Mouse (Mus musculus) lung, postnatal 0 days (tissue): ENCODE results near the gene Arhgap15. TPM values are rescaled to one million over a fixed set of nuclear protein-coding genes. Genes with fewer than 3 reads are reported as not detected.

Experiments used
- ATAC-seq: fragments of 200-750 bp; cut with Nextera tagmentation; 2 replicates; pipeline ENCODE4 v1.8.0; 2017; ENCODE audit warnings: moderate library complexity
- DNase-seq: peaks from one replicate; pipeline ENCODE4 v3.0.0-alpha.2; 2016; ENCODE audit warnings: low spot score
- H3K27ac ChIP-seq: fragments of 300-500 bp; sonication (generic); 2 replicates; pipeline ENCODE4 v1.5.1; 2014; ENCODE audit warnings: antibody characterized with exemption, mild to moderate bottlenecking, low read length, mixed read lengths
- H3K27me3 ChIP-seq: fragments of 300-500 bp; sonication (generic); replicated peaks from 2 replicates; pipeline ENCODE4 v1.6.1; 2014; ENCODE audit warnings: low read length, mixed read lengths; ENCODE audit not compliant: insufficient read depth
- H3K36me3 ChIP-seq: fragments of 300-500 bp; sonication (generic); 2 replicates; pipeline ENCODE4 v1.6.1; 2014; ENCODE audit warnings: low read length, mixed read lengths; ENCODE audit not compliant: insufficient read depth
- H3K4me1 ChIP-seq: fragments of 300-500 bp; sonication (generic); 2 replicates; pipeline ENCODE4 v1.6.1; 2014; ENCODE audit warnings: antibody characterized with exemption, low read depth, low read length, mixed read lengths; ENCODE audit not compliant: insufficient read depth
- H3K4me2 ChIP-seq: fragments of 300-500 bp; sonication (generic); replicated peaks from 2 replicates; pipeline ENCODE4 v1.6.1; 2014; ENCODE audit warnings: low read depth, mild to moderate bottlenecking, low read length, moderate library complexity, mixed read lengths
- H3K4me3 ChIP-seq: fragments of 300-500 bp; sonication (generic); 2 replicates; pipeline ENCODE4 v1.5.1; 2014; ENCODE audit warnings: low read depth, low read length
- H3K9ac ChIP-seq: fragments of 300-500 bp; sonication (generic); replicated peaks from 2 replicates; pipeline ENCODE4 v1.6.1; 2014; ENCODE audit warnings: low read depth, mild to moderate bottlenecking
- H3K9me3 ChIP-seq: fragments of 300-500 bp; sonication (generic); 2 replicates; pipeline ENCODE4 v1.6.1; 2016; ENCODE audit warnings: low read length, mixed read lengths
- CTCF ChIP-seq: IDR thresholded peaks from 2 replicates; pipeline ENCODE4 v1.5.1; 2016; ENCODE audit warnings: antibody characterized with exemption, mild to moderate bottlenecking
- EP300 ChIP-seq: IDR thresholded peaks from 2 replicates; pipeline ENCODE4 v1.6.1; 2016; ENCODE audit warnings: antibody characterized with exemption, mild to moderate bottlenecking, control low read depth
- WGBS: fragments of 180-500 bp; shearing (Covaris S2); extraction: QIAGEN DNeasy Blood & Tissue Kit; methylation state at CpG from one replicate; pipeline ENCODE4 v1.1.7; 2014; 5-methylcytosine and 5-hydroxymethylcytosine counted together
- polyA plus RNA-seq: library from polyadenylated mRNA; unstranded; fragments of >200 nt; fragmentation: Nextera tagmentation; extraction: Ambion mirVana; gene quantifications from 2 replicates; pipeline ENCODE4 v1.2.1, GENCODE M21; 2015

Arhgap15 gene
- polyA plus RNA-seq, 1 experiment from 2014 or later, result 1.5 TPM

GRCm38 (mm10) chr2:44131271-44131670 lies 382.6 kb downstream of the Arhgap15 start:
- WGBS, result 47% methylated on average over 3 of the region's 3 CpGs
- Histone ChIP-seq H3K4me3 (no peak overlapping the region), H3K27ac (no peak overlapping the region), H3K9ac (no peak overlapping the region), H3K9me3 (no peaks in the 10 kb centered on the region), H3K27me3 (no peaks in the 10 kb centered on the region), H3K4me1 (no peaks in the 10 kb centered on the region), H3K4me2 (no peak overlapping the region), H3K36me3 (no peaks in the 10 kb centered on the region)
- DNase-seq, result no peak
- no peak for ATAC-seq
- TF ChIP-seq CTCF (no peak), EP300 (no peak)

GRCm38 (mm10) chr2:44134796-44135195 lies 386.2 kb downstream of the Arhgap15 start:
- Histone ChIP-seq H3K4me2 (no peak overlapping the region), H3K9me3 (no peaks in the 10 kb centered on the region), H3K27ac (no peak overlapping the region), H3K4me3 (no peak overlapping the region), H3K36me3 (no peaks in the 10 kb centered on the region), H3K4me1 (no peaks in the 10 kb centered on the region), H3K27me3 (no peaks in the 10 kb centered on the region), H3K9ac (no peak overlapping the region)
- WGBS, result 43% methylated on average over 3 of the region's 3 CpGs
- no peak for TF ChIP-seq CTCF
- TF ChIP-seq EP300, result no peak
- DNase-seq (no peak), ATAC-seq (no peak)

- DNase-seq (peak; percentile 9), ATAC-seq (no peak)
- H3K36me3 ChIP-seq, result no peaks in the 10 kb centered on the region
- 51% methylated on average over 4 of the region's 4 CpGs for WGBS
- no peaks in the 10 kb centered on the region for H3K9me3 ChIP-seq
- no peaks in the 10 kb centered on the region for H3K4me1 ChIP-seq
- no peaks in the 10 kb centered on the region for H3K27me3 ChIP-seq
- H3K27ac ChIP-seq, result no peak overlapping the region
- H3K4me2 ChIP-seq, result no peak overlapping the region
- H3K9ac ChIP-seq, result no peak overlapping the region
- no peak for TF ChIP-seq EP300
- no peak for TF ChIP-seq CTCF
- no peak overlapping the region for H3K4me3 ChIP-seq
Observed at GRCm38 (mm10) chr2:44140455-44140854, 391.8 kb downstream of the Arhgap15 start.

GRCm38 (mm10) chr2:44142152-44142551 lies 393.5 kb downstream of the Arhgap15 start:
- no peak overlapping the region for H3K27ac ChIP-seq
- no peak overlapping the region for H3K4me3 ChIP-seq
- 65% methylated on average over 9 of the region's 9 CpGs for WGBS
- DNase-seq (peak; percentile 21), ATAC-seq (no peak)
- H3K4me2 ChIP-seq, result no peak overlapping the region
- no peaks in the 10 kb centered on the region for H3K9me3 ChIP-seq
- no peaks in the 10 kb centered on the region for H3K4me1 ChIP-seq
- TF ChIP-seq CTCF (no peak), EP300 (no peak)
- H3K36me3 ChIP-seq, result no peaks in the 10 kb centered on the region
- H3K9ac ChIP-seq, result no peak overlapping the region
- no peaks in the 10 kb centered on the region for H3K27me3 ChIP-seq

- ATAC-seq, result no peak
- H3K9me3 ChIP-seq, result no peaks in the 10 kb centered on the region
- H3K36me3 ChIP-seq, result no peaks in the 10 kb centered on the region
- no peaks in the 10 kb centered on the region for H3K27me3 ChIP-seq
- H3K9ac ChIP-seq, result no peak overlapping the region
- no peak overlapping the region for H3K4me2 ChIP-seq
- no peak for DNase-seq
- no peaks in the 10 kb centered on the region for H3K4me1 ChIP-seq
- WGBS, result 90% methylated on average over 5 of the region's 5 CpGs
- H3K27ac ChIP-seq, result no peak overlapping the region
- no peak for TF ChIP-seq EP300
- H3K4me3 ChIP-seq, result no peak overlapping the region
Observed at GRCm38 (mm10) chr2:44142611-44143010, 394.0 kb downstream of the Arhgap15 start.

GRCm38 (mm10) chr2:44146124-44146981 lies 397.7 kb downstream of the Arhgap15 start:
- 57% methylated on average over 7 of the region's 7 CpGs for WGBS
- H3K27ac ChIP-seq, result peak overlapping the region; percentile 22
- ATAC-seq (peak; percentile 74), DNase-seq (peak; percentile 83)
- H3K4me3 ChIP-seq, result no peak overlapping the region
- no peak overlapping the region for H3K9ac ChIP-seq
- H3K27me3 ChIP-seq, result no peaks in the 10 kb centered on the region
- no peaks in the 10 kb centered on the region for H3K4me1 ChIP-seq
- no peaks in the 10 kb centered on the region for H3K36me3 ChIP-seq
- H3K9me3 ChIP-seq, result no peaks in the 10 kb centered on the region
- TF ChIP-seq CTCF (no peak), EP300 (peak; percentile 80)
- no peak overlapping the region for H3K4me2 ChIP-seq

- Histone ChIP-seq H3K27ac (peak overlapping the region; percentile 60), H3K9ac (no peak overlapping the region), H3K4me1 (no peaks in the 10 kb centered on the region), H3K27me3 (no peaks in the 10 kb centered on the region), H3K4me2 (no peak overlapping the region), H3K36me3 (no peaks in the 10 kb centered on the region), H3K9me3 (no peaks in the 10 kb centered on the region), H3K4me3 (no peak overlapping the region)
- WGBS, result 46% methylated on average over 5 of the region's 5 CpGs
- TF ChIP-seq EP300, result no peak
- peak; percentile 19 for DNase-seq
- no peak for ATAC-seq
Observed at GRCm38 (mm10) chr2:44147486-44147885, 398.9 kb downstream of the Arhgap15 start.
